Mouse (Mus musculus) heart, postnatal 25 days (tissue): ENCODE data around the gene Gm40193. TPM values are rescaled to one million over a fixed set of nuclear protein-coding genes. Genes with fewer than 3 reads are reported as not detected.

ENCODE experiments used
- DNase-seq: peaks from one replicate; pipeline ENCODE4 v3.0.0; 2022; ENCODE audit warnings: low spot score
- intact Hi-C: fragments of 180-260 bp; cut with DNase I; formaldehyde crosslinking; loops from one replicate; pipeline ENCODE4 v1.15.1; 2025
- total RNA-seq, 2 experiments: library from RNA; stranded (reverse); gene quantifications; 2 replicates each; pipeline ENCODE4 v1.2.3; 2021

The Gm40193 gene
- total RNA-seq, 2 experiments from 2014 or later: not detected

DNA sequence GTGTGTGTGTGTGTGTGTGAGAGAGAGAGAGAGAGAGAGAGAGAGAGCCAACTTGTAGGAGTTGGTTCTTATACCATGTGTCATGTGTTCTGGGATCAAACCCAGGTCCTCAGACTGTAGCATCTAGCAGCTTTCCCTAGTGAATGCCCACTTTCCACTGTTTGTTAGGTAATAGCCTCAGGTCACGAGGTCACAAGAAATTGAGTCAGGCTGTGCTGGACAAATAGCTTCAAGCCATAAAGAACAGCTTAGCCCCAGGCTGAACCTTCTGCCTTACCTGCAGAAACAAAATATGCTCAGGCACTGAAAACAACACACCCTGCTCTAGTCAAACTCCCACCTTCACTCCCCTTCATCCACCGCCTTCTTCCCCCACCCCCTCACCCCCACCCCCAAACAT lies 21.5 kb downstream of the Gm40193 start:
- DNase-seq: no peak
- intact Hi-C loops: no loop called here

DNA sequence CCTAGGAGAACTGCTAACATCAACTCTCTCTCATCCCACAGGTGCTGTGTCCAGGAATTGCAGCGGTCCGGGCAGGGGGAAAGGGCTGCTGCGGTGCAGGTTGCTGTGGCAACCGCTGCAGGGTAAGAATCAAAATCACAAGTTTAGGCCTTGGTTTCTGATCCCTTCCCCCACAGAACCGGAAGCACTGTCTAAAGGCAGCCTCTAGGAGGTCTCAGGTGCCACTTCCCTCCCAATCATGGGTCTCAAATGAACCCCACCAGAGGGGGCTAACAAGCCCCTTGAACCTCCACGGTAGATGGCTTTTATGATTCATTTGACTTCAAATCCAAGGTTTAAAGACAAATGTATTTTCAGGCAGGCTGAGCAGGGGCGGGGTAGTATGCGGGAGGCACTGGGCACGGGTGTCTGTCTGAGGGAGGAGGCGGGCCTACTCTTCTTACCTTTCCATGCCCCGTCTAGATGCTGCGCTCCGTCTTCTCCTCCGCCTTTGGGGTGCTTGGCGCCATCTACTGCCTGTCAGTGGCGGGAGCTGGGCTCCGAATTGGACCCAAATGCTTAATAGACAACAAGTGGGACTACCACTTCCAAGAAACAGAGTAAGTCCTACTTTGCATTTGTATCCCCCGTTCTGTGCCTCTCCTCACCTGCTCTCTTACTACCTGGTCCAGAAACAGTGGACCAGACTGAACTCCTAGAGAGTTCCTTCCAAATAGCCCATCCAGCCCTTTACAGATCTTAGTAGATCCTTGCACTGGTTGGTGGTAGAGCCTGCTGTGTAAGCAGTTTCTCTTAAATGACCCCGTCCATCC lies 22.8 kb downstream of the Gm40193 start:
- DNase-seq: no peak
- intact Hi-C loops: no loop called here

DNA sequence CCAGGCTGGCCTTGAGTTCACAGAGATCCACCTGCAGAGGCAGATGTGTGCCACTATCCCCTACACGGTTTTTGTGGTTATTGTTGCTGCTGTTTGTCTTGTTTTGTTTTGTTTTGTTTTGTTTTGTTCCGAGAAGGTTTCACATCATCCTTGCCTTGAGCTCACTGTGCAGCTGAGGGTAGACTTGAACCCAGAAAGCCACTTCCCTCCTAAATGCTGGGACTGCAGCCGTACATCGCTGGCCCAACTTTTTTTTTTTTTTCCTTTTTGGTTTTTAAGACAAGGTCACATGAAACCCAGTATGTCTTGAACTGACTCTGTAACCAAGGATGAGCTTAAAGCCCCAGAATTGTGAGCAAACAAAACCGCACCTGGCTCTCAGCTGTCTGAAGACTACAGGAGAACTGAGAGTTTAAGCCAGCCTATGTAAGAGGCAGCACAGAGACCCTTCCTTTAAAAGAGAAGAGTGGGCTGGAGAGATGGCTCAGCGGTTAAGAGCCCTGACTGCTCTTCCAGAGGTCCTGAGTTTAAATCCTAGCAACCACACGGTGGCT lies 25.7 kb downstream of the Gm40193 start:
- DNase-seq: no peak
- intact Hi-C loops: loop anchor here (1.0 to 2.0 kb wide), 3 partner anchors 54 to 93 kb away; no protein-coding TSS in a partner anchor

DNA sequence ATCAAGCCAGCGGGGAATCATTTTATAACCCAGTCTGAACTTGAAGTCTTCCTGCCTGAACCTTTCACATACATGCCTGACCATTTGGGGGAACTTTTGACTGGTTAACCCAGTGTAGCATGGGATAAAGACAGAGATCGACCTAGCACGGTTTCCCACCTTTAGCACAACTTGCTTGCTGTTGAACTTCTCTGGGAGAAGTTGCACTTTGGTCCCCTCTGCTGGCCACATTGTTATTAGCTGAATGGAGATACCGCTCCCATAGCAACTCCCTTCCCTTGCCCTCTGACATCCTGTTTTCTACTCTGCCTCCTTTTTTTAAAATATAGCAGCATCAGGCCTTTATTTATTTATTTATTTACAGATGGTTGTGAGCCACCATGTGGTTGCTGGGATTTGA lies 26.4 kb downstream of the Gm40193 start:
- intact Hi-C loops: loop anchor here (1.0 to 2.0 kb wide), 3 partner anchors 54 to 92 kb away; no protein-coding TSS in a partner anchor
- DNase-seq: peak; percentile 38

DNA sequence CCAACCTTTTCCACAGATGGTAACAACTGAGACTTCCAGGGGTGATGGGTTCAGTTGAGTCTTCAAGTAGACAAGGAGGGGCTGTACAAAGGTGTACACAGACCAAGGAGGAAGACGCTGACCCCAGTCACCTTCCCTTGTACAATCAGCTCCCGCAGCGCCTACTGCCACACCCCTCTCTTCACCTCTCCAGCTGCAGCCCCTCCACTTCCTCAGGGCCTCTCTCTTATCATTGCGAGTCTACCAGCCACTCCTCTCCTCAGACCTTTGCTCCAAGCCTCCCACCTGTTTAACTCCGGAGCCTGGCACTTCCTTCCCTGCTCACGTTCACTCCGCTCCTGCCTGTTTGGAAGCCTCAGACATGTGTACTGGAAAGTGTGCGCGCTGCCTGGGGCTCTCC lies 27.8 kb downstream of the Gm40193 start, which contains the start of gene Tm4sf5:
Gene Tm4sf5 (plus strand): TSS at position 275 of the 400 bp plus-strand sequence.
- no peak for DNase-seq

DNA sequence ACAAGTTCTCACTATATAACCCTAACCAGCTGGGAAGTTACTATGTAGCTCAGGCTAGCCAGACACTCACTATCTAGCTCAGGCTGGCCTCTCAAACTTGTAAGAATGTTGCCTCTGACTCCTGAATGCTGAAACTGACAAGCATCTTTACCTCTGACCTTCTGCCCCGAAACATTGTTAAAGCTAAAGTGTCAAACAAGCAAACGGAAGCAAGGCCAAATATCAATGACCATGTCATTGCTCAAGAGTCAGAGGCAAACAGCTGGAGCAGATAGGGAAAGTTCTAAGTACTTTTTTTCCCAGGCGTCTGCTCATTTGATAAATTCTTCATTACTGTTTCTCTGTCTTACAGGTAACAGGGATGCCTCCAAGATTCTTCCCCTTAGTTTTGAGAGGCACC lies 30.7 kb downstream of the Gm40193 start:
- intact Hi-C loops: no loop called here

More for the DNA sequence above, 27.8 kb downstream of the Gm40193 start, which contains the start of gene Tm4sf5:
- intact Hi-C loops: no loop called here

DNA sequence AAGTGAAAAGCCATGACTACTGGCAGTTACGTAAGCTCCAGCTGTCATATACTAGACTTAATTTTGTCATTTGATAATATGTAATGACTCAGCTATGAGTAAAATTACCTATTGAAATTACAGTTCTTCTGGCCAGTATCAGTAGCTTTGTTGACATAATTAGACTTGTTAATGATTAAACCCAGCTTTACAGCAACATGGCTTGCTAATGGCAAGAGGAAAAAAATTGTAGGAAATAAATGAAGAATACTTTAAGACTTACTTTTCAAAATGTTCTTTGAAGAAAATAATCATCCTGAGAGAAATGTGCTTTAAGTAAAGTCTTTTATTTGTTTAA lies 32.3 kb downstream of the Gm40193 start:
- intact Hi-C loops: loop anchor here (2.0 kb wide), 1 partner anchor 42 kb away; the partner anchor contains the start of genes Cxcl16 and Zmynd15
- no peak for DNase-seq

More for the DNA sequence above, 30.7 kb downstream of the Gm40193 start:
- DNase-seq: no peak

DNA sequence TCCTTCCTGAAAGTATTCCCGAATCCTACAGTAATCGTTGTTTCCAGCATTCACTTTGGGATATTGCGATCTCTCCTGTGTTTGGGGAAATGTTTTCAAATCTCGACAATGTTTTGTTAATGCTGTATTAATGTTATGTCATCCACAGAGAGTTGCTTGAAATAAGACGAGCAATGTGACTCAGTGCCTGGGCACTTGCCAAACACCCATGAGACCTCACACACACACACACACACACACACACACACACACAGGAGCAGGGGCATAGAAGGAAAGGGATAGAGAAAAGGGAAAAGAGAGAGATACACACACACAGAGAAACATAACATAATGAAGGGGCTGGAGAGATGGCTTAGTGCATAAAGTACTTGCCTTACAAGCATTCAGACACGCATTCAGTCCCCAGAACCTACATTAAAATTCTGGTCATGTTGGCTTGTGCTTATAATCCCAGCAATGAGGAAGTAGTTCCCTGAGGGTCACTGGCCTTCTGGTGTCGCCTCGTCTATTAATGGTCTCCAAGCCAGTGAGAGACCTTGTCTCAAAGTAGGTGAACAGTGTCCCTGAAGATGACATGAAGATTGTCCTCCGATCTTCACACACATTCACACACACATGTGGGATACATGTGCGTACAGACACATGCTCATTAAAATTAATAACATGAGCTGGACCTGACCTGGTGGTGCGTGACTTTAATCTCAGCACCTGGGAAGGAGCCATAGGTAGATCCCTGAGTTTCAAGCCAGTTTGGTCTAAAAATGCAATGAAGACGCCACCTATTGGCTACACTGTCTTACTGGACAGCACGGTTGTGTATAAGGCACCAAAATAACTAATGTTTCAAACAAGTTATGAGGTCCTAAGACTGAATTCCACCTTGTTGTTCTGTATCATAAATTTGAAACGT lies 32.9 kb downstream of the Gm40193 start:
- DNase-seq: no peak

DNA sequence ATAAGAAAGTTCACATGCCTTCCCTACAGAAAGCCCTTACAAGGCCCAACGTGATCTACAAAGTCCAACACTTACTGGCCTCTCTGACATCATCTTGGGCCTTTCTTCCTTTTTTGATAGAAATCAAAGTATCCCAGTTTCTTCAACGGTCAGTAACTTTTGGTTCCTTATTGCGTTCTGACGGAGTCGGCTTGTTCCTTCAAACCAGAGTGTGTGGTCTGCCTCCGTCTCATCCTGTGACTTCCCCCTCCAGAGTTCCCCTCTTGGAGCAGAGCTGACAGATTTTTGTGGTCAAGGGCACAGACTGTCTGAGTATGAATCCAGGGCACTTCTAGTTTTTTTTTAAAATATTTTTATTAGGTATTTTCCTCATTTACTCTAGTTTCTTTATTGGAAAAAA lies 43.1 kb downstream of the Gm40193 start:
- no peak for DNase-seq

More for the DNA sequence above, 32.9 kb downstream of the Gm40193 start:
- intact Hi-C loops: loop anchor here (2.0 kb wide), 1 partner anchor 41 kb away; the partner anchor contains the start of genes Cxcl16 and Zmynd15

DNA sequence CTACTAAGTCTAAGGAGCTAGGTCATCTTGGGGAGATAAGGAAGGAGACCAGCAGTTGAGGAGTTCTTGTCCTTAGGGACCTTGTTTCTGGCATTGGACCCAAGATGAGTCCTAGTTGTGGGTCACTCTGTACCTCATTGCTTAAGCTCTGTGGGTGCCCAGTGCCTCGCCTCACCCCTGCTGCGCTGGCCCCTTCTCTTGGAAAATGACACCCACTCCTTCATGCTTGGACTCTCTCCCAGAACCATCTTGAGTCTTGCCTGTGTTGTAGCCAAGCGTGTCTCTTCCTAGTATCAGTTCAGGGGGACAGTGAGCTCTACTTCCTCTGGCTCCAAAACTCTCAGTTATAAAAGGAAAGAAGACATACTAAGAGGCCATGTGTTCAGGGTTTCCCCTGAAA lies 43.6 kb downstream of the Gm40193 start:
- no peak for DNase-seq
- intact Hi-C loops: no loop called here

More for the DNA sequence above, 43.1 kb downstream of the Gm40193 start:
- intact Hi-C loops: no loop called here

DNA sequence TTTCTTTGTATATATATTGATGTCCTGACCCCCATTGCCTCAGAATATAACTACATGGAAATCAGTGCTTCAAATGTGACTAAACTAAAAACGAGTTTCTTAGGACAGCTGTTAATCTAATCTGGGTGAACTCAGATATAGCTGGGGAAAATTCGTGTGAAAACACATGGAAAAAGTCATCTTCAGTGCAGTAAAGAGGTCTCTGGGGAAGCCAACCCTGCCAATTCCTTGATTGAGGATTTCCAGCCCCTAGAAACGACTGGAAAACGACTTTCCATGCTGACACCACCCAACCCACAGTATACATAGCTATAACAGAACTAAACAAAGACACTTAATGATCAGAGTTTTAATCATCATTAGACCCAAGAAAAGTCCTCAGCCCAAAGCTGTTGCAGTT lies 44.9 kb downstream of the Gm40193 start:
- intact Hi-C loops: no loop called here
- DNase-seq: no peak

DNA sequence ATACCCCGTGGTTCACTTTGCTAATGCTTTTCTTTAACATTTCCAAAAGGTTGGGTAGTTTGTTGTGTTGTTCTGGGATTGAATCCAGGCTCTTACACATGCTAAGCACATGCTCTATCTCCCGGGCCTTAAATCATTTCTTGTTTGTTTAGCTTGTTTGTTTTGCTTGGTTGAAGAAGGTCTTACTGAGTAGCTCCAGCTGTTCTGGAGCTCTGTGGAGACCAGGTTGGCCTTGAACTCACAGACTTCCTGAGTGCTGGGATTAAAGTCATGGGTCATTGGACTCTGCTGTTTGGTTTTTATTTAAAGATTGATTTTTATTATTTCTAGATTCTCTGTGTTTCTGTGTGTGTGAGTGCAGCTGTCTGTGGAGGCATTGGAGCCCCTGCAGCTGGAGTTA lies 47.2 kb downstream of the Gm40193 start:
- no peak for DNase-seq
- intact Hi-C loops: no loop called here

Other genes starting within 250 kb of the Gm40193 start
- under 1 TPM in 1 of 2 experiments, not detected in 1; 0.14 TPM for gene Alox12e, start 210.3 kb downstream of the Gm40193 start, total RNA-seq
- gene Alox15, start 180.9 kb downstream of the Gm40193 start, total RNA-seq: 1 to 10 TPM; 4.8 to 5.4 TPM
- gene Pelp1, start 122.9 kb downstream of the Gm40193 start, total RNA-seq: 10 to 100 TPM; 17.9 to 21.1 TPM
- gene Arrb2, start 100.3 kb downstream of the Gm40193 start, total RNA-seq: 10 to 100 TPM in 1 of 2 experiments, 1 to 10 TPM in 1; 9.0 to 11.6 TPM
- 1 to 10 TPM; 7.5 to 8.2 TPM for gene Med11, start 81.0 kb downstream of the Gm40193 start, total RNA-seq
- gene Zmynd15, start 73.5 kb downstream of the Gm40193 start, total RNA-seq: 1 to 10 TPM; 2.3 to 2.7 TPM
- 1 to 10 TPM; 8.4 to 9.4 TPM for gene Cxcl16, start 73.0 kb downstream of the Gm40193 start, total RNA-seq
- 1 to 10 TPM in 1 of 2 experiments, under 1 TPM in 1; 0.78 to 1.7 TPM for gene Tm4sf5, start 27.7 kb downstream of the Gm40193 start, total RNA-seq
- not detected for gene Vmo1, start 18.3 kb downstream of the Gm40193 start, total RNA-seq
- not detected for gene Gltpd2, start 13.7 kb downstream of the Gm40193 start, total RNA-seq
- 100 to 1,000 TPM; 227 to 230 TPM for gene Psmb6, start 7.6 kb downstream of the Gm40193 start, total RNA-seq
- gene Pld2, start 7.1 kb upstream of the Gm40193 start, total RNA-seq: 1 to 10 TPM; 6.5 to 7.4 TPM
- gene Mink1, start 29.9 kb upstream of the Gm40193 start, total RNA-seq: 10 to 100 TPM; 43.6 to 46.3 TPM
- not detected for gene 4930544D05Rik, start 82.9 kb upstream of the Gm40193 start, total RNA-seq
- gene Chrne, start 86.3 kb upstream of the Gm40193 start, total RNA-seq: not detected
- gene Gp1ba, start 106.2 kb upstream of the Gm40193 start, total RNA-seq: under 1 TPM; 0.36 to 0.42 TPM
- gene Rnf167, start 114.3 kb upstream of the Gm40193 start, total RNA-seq: 10 to 100 TPM; 48.0 to 54.0 TPM
- gene Slc25a11, start 114.5 kb upstream of the Gm40193 start, total RNA-seq: 100 to 1,000 TPM; 550 to 562 TPM
- gene Pfn1, start 121.7 kb upstream of the Gm40193 start, total RNA-seq: 100 to 1,000 TPM; 290 to 310 TPM
- 1,000 to 10,000 TPM; 2,028 to 2,111 TPM for gene Eno3, start 124.3 kb upstream of the Gm40193 start, total RNA-seq
- gene Spag7, start 136.5 kb upstream of the Gm40193 start, total RNA-seq: 10 to 100 TPM; 89.8 to 99.5 TPM
- 10 to 100 TPM; 36.3 to 42.1 TPM for gene Camta2, start 155.2 kb upstream of the Gm40193 start, total RNA-seq
- gene Inca1, start 167.2 kb upstream of the Gm40193 start, total RNA-seq: 1 to 10 TPM; 6.4 to 8.1 TPM
- 100 to 1,000 TPM; 451 to 452 TPM for gene Kif1c, start 167.6 kb upstream of the Gm40193 start, total RNA-seq
- gene Zfp3, start 231.3 kb upstream of the Gm40193 start, total RNA-seq: 1 to 10 TPM; 7.7 to 7.8 TPM